Mouse (Mus musculus): ENCODE data around the gene Slc13a3.

Slc13a3 gene

DNA sequence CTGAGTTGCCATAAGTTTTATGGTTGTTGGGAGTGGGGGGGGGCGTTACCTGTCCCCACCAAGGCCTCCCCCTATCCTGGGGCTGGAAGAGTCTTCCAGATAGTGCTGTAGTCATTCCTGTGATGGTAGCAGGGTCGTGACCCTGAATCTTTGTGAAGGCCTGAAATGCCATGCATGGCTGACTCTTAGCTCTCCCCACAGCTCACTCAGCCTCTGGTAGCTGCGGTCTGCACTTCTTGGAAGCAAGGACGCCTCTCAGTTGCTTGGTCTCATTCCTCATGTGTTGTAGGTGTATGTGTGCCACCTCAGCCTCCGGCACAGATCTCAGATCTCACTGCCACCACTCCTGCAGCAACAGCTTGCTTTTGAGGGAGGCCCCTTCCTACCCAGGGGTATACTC is 2.8 kb upstream of the Slc13a3 start:
- no peak for DNase-seq

DNA sequence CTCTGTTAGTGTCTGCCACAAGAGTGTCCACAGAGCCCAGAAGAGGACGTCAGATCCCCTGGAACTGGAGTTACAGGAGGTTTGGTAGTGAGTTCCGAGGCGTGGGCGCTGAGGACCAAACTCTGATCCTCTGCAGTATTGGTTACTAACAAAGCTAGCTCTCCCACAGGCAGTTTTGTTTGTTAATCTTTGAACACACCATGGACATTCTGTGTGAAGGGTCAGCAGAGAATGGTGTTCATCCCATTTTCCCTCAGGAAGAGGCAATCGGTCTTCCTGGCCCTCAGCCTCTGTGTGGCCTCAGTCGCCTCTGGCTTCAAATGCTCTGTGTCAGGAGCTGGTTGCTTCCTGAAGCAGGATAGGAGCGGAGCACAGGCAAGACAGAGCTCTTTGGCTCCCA is 2.4 kb upstream of the Slc13a3 start:
- no peak for DNase-seq

DNA sequence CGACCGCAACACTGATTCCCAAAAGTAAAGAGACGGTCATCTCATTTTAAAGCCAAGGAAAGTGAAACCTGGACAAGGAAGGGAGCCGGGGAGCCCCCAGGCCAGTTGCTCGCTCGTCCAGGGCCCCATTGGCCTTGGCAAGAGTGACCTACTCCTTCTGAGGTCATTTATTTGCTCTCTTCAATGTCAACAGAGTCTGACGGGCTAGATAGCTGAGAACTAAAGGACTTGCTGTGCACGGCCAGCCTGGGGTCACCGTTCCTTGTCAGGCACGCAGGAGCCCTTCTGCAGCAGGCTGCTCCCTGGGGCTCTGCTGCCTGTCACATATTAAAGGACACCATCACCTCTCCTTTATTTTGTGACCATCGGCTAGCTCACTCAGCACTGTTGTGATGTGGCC is 1.1 kb downstream of the Slc13a3 start:
- DNase-seq: no peak

DNA sequence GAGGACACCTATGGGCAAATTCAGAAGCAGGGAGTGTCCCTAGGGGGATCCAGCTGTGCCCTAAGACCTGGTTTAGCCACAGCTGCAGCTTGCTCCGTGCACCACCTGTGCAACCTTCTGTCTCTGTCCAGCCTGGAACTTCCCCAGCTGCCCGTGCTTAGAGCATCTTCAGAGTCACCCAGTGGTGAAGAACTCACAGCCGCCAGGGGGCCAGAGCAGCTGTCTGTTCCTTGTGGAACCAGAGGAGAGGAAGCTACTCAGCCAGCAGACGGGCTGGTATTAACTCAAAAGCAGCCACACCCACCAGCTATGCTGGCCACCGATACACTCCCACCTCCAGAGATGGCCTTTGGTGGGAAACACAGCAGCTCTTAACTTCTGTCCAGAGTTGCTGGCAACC is 2.9 kb downstream of the Slc13a3 start:
- DNase-seq: no peak

DNA sequence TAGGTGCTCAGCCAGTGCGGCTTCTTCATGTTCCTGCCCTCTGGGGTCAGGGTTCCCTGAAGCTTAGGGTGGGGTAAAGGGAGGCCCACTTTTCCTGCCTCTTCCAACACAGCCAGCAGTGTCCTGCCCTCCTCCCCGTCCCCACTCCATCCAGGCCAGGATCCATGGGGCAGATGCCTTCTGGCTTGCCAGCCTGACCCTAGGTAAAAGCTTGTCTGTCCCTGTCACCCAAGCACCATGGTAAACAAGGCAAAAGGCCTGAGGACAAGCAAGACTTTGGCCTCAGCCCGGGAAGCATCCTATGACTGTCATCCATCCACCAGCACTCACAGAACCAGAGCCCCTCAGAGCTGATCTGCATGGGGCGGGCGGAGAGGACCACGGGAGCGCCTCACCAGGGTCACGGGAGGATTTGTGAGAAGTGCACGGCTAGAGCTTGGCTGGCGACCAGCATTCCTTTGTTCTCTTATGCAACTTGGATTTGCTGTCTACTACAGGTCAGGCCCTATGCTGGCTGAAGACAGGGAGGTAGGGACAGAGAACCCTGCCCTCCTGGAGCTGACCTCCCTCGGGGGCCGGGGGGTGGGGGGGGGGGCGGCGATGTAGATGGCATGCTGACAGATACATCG is 5.1 kb downstream of the Slc13a3 start:
- DNase-seq: no peak

DNA sequence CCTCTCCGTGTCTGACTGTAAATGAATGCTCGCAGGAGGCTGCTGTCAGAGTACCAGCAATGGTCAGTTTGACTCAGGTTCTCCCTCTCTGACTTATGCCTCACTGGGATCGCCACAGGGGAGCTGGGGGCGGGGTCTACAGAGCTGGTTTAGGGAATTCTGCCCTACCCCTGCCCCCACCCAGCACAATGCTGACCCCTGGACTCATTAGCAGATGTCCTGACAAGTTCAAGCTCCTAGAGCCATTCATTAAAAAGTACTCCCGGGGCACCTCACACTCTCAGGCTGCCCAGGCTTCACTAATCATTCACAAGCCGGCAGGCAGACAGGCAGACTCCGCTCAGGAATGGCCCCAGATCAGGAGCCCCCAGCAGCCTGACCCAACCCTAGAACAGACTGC is 13.4 kb downstream of the Slc13a3 start:
- no peak for DNase-seq

DNA sequence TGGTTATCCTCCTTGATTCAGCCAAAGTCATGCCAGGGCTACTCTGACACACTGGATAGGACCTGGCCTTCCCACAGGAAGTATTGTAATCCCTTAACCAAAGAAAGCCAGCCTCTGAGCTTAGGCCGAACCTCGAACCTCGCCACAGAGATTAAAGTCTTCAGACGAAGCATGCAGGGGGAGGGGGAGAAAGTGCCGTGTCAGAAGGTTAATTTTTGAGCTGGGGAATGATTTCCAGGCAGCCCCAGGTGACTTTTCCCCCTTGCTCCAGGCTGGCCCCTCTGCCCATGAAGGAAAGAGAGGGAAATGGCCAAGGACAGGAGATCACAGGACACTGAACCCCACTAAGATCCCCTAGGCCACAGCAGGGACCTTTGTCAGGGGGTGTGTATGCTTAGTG is 14.8 kb downstream of the Slc13a3 start:
- no peak for DNase-seq

DNA sequence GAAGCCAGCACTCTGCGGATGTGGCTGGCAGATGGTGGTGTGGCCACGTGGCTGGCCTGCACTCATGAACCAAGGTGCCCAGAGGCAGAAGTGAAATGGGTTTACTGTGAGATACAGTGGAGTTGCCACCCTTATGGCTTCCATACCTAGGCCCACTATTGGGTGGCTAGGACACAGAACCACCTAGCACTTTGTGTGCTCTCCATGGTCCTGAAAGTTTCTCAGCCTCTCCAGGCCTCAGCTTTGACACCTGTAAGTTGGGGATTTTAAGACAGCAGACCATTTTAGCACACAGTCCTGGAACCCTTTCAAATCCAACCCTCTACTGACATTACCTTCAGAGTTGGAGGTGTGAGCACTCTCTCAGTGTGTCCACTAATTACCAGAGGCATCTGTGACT is 16.3 kb downstream of the Slc13a3 start:
- DNase-seq: no peak

DNA sequence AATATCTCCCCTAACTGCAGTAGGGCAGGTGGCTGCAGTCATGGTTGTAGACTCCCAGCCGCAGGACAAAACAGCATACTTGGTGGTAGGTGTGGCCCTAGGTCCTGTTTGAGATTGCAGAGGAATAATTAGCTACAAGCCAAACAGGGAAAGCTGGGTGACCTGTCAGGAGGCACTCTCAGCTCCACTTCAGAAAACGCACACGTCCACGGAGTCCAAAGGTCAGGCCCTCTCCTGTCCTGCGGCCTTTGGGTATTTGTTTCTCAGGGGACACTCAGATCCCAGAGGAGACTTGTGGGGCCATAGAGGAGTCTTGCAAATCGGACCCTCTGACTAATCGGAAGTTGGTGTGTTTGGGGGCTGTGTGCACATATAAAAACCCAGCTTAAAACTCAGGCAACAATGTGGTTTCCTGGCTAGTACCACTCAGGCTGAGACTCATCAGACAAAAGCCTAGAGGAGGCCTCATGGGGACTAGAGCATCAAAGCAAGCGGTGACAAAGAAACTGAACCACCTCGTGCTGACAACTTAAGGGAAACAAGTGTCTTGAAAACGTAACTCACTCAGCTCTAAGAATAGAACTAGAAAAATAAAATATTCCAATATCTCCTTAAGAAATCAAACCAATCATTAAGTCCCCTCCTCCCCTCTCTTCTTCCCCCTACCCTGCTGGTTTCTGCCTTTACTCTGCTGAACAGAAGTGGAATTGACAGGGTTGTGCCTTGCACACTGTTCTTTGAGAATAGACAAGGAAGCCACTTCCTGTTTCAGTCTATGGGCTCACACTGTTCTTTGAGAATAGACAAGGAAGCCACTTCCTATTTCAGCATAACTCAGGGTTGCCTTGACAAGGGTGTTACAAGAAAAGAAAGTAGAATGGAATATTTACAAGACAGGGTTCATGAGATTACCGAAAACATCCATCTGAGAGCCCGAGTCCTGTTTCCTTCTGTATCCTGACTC is 20.0 kb downstream of the Slc13a3 start:
- DNase-seq: no peak

DNA sequence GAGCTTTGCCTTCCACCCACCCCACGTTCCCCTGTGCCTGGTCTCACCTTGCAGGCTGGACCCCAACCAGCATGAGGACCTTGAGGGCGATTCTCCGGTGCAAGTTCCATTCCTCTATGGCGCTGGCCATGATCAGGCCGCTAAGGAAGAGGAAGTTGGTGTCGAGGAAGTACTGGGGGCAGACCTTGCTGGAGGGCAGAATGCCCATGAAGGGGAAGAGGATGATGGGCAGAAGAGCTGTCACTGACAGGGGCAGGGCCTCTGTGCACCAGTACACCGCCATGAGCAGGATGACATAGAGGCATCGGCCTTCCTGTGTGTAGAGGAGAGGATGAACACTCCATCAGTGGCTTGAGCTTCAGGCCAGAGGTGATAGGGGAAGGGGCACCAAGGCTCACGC is 24.6 kb downstream of the Slc13a3 start:
- no peak for DNase-seq

DNA sequence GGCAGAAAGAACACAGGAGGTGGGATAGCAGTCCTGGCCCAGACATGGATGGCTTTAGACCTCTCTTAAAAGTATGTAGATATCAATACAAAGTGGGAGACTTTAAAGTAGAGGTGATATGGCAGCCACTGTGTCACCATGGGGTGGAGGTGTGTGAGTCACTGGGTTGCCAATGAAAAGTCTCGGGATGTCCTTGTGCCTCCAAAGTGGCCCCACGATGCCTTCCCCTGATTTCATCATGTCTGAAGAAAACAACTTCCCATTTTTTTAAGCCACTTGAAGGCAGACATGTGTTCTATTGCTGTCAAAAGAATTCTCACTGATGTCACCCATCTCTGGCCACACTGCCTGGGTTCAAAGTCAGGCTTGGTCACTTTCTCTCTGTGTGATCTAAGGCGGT is 28.2 kb downstream of the Slc13a3 start:
- DNase-seq: no peak

DNA sequence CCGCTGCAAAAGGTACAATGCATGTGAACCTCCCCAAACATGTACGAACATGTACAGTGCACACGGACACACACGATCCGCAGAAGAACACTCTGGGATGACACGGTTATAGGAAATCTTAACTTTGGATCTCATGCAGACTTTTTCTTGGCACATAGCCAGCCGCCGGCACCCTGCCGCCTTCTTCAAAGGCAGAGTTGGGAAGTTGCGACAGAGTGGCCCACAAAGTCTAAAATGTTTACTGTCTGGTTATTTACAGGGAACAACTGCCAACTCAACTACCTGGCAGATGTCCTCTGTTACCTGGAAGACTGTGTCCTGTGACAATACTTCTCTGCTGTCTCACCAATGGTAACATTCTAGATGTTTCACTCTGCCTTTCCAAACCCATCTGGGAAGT is 30.0 kb downstream of the Slc13a3 start:
- DNase-seq: no peak

DNA sequence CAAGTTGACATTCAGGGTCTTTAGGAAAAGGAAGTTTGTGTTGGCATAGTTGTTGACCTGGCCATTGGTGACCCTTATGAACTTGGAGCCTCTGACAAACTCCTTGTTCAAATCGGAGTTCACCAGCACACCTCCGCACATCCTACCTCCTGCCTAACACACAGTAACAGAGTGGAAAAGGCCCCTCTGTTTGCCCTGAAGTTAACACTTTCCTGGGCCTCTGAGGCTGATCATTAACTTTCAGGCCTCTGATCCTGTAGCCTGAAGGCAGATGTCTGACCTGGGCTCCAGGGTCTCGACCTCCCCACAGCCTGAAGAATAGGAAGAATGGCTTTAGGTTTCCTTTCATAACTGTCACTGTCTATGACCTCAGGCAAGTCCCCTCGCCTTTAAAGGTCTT is 31.4 kb downstream of the Slc13a3 start:
- no peak for DNase-seq

DNA sequence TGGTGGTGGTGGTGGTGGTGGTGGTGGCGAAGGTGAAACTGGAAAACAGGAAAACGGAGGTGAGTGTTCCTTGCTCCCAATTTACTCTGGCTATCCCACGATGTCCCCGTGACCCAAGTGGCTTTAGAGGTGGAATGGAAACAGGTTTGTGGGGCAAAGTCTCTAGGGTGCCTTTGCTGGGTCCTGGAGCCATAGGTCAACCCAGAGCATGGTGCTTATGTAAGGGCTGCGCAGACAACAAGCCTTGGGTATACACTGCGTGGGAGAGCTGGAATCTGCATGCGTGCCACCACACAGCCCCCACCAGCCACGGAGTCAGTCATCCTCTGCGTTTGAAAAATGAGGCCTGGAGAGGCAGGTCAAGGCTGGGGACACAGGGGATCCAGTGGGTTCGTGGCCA is 33.4 kb downstream of the Slc13a3 start:
- DNase-seq: no peak

DNA sequence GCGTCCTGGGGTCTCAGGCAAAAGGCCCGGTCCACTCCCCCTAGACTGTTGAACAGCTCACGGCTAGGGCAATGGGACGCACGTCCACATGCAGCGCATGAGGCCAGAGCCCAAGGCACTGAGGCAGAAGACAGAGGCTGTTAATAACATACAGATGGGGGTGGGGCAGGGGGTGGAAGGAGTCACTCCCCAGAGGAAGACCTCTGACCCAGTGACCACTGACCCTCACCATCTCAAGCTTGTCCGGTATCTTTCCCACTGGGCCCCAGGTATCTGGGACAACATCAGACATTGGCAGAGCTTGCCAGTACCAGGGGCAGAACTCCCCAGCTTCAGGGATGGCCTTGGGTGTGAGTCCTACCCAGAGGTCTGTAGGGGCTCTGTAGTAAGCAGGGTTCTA is 34.1 kb downstream of the Slc13a3 start:
- no peak for DNase-seq

DNA sequence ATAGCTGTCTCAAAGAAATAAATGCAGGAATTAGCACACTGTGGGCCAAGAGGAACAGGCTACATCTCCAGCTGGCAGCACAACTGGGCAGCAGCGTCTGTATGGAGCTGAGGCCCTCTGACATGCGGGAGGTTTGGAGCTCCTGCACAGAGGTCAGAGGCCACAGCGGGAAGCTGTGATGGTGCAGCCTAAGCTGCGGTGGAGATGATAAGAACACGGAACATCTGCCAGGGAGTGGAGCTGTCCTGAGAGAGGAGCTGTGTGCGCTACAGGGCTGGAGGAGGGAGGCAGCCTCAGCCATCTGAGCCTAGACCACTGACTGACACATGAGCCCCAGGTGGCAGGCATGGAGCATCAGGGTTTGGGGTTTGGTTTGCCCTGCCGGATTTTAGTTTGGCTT is 44.3 kb downstream of the Slc13a3 start:
- DNase-seq: no peak

DNA sequence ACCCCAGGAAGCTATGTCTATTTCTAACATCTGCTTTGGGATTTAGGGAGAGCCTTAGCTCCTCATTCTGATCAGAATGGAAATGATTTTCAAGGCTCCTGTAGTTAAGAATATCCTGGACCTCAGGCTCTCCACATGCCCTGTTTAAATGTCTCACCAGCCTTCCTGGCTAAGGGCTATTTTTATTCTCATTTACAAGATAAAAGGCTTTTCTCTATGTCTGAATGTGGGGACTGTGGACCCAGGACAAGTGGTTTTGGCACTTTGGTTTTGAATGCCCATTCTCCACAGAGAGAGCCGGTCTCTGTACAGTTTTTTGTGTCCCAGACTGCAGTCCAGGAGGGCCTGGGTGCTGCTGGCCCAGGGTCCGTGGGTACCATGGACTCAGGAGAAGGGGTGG is 52.8 kb downstream of the Slc13a3 start:
- no peak for DNase-seq

DNA sequence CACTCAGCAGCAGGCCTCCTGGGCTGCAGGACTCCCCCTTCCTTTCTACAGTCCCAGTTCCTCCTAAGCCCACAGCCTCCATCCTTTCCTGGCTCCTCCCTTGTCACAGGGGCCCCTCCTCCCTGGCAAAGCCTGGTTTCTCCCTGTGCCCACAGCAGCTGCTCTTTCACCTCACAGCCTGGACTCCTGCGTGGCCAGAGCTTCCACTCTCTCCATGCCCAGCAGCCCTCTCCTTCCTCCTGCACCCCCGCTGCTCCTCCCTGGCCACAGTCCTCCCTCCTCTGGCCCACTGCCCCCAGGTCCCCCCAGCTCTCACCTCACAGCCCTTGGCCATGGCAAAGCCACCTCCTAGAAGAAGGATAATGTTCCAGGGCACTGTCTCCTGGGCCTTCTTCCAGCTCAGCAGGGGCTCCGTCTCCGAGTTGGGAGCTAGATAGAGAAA is 53.3 kb downstream of the Slc13a3 start:
- DNase-seq: peak; percentile 47 to 52

DNA sequence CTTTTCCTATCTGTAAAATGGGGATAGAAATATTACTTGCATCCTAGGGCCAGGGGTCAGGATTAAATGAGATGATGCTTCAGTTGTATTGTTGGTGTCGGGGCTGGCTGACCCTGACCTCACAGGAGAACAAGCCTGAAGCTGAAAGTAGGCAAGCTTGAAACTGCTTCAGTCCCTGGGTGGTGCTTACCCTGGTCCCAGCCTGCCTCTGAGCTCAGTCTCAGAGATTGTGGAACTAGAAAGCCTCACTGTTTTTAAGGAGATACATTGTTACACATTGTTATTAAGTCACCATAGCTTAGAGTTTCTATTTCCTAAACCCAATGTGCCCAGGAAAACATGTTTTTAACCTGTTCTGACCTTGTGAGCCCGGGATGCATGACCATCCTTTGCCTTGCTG is 54.5 kb downstream of the Slc13a3 start:
- DNase-seq: no peak

DNA sequence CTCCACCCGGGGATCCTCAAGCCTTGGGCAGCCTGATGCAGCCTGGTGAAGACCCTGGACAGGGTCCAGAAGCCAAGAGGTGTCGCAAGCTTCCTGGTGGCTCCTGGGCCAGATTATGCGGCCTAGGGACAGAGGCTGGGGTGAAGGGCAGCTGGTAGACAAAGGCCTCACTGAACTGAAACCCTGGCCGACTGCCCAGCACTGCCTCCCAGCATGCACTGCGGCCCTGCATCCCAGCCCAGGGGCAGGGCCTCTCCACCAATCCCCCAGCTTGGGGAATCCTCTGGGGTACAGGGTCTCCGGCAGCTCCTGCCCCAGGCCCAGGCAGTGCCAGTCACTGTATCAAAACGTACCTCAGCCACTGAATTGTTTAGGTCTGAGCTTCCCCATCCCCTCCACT is 55.7 kb downstream of the Slc13a3 start:
- DNase-seq: peak; percentile 38 to 56

DNA sequence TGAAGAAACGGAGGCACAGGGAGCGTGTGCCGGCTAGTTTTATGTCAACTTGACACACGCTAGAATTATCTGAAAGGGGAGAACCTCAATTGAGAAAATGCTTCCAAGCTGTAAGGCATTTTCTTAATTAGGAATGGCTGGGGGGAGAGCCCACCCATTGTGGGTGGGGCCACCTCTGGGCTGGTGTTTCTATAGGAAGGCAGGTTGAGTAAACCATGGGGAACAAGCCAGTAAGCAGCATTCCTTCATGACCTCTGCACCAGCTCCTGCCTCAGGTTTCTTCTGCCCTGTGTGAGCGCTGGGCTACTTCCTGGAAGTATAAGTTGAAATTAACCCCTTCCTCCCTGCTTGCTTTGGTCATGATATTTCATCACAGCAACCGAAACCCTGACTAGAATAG is 57.2 kb downstream of the Slc13a3 start:
- no peak for DNase-seq

DNA sequence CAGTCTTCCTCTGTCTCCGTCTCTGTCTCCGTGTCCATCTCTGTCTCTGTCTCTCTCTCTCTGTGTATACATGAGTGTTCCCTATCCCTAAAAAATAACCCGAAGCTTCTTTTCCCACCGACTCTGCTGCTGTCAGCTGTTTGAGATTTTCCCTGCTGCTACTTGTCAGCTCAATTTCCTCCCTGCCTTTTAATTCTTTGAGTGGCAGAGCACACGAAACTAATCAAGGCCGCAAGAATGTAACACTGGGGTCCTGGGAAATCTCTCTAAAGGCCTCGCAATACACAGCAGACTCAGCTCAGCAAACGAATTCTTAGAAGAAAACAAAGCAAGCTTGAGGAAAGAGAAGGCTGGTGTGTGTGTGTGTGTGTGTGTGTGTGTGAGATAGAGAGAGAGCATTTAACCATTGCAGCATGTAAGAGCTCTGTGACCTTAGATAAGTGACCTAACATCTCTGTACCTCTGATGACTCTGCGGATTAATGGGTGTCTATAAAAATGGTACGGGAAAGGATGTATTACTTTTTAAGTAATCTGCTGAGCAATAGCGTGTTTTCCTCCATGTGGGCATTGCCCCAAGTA is 57.8 kb downstream of the Slc13a3 start:
- DNase-seq: no peak

DNA sequence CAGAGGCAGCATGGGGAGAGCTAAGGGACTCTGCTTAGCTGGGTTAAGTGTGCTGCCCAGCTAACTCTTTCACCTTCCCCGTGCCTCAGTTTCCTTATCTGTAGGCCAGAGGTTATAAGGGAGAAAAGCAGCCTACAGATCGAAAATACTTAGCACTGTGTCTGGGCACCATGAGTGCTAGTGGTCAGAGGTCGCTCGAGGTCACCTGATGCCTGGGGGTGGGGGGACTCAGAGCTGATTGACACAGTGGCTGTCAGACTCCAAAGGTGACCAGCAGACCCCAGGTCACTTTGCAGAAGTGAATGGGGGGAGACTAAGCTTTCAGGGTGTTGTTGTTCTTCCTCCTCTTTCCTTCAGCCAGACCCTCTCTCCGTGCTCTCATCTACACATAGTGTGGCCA is 58.7 kb downstream of the Slc13a3 start:
- DNase-seq: no peak

DNA sequence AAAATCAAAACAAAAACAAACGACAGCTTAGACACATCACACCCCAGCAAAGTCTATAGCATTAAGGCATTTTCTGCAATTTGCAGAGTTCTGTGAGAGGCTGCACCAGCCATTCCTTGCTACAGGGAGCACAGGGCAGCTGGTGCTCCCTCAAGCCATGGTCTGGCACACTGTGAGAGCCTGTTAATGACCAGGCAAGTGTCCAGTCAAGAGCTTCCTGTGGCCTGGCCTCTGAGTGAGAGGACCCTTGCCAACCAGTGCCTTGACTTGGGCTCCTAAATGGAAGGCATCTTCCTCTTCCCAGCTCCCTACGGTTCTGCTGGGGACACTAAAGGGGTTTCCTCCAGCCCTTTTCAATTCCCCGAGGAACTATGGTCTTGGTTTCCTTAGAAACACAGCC is 59.1 kb downstream of the Slc13a3 start:
- peak; percentile 48 to 49 for DNase-seq

All from cerebellum, postnatal 36 days (tissue).